Mouse (Mus musculus): ENCODE measurements at regions not wholly inside any gene's neighbourhood (a gene's known extent, or its start where the extent isn't known, plus 50 kb on each side); places are given as distances from the start of the nearest gene placed in this dataset.

DNA sequence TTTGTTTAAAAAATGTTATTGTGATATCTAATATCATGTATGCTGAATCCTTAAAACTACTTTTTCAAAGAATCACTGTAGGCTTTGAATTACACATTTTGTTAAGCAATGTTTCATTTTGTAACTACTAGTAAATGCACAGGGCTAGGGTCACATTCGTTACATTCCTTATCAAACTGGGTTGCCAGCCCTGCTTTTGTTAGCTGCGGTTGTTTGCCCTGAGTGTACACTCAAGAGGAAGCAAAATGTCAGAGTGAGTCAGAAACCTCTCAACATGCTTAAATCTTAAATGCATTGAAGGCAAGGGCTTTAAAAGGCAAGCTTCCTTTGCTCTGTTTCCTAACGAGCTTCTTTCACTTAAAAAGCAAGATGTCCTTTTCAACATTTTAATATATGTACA, 193.6 kb upstream of the Daam1 start:
- Histone ChIP-seq H3K36me3 (ENCODE audit: control insufficient read depth, insufficient read depth) (no peaks in the 10 kb centered on the region), H3K4me3 (replicated peaks; ENCODE audit: low read length) (no peak overlapping the region), H3K9me3 (ENCODE audit: control insufficient read depth, low read length) (no peaks in the 10 kb centered on the region), H3K27me3 (replicated peaks; ENCODE audit: control insufficient read depth, insufficient read depth, low read length) (no peaks in the 10 kb centered on the region), H3K4me2 (ENCODE audit: low read length) (no peak overlapping the region), H3K4me1 (replicated peaks; ENCODE audit: control insufficient read depth, insufficient read depth, low read length) (peaks cover 10% of the 10 kb centered on the region), H3K9ac (replicated peaks; ENCODE audit: low read depth, low read length) (no peak overlapping the region), H3K27ac (ENCODE audit: low read length) (no peak overlapping the region)
- ATAC-seq: no peak
- 37% methylated on average over 3 of the region's 3 CpGs for WGBS

DNA sequence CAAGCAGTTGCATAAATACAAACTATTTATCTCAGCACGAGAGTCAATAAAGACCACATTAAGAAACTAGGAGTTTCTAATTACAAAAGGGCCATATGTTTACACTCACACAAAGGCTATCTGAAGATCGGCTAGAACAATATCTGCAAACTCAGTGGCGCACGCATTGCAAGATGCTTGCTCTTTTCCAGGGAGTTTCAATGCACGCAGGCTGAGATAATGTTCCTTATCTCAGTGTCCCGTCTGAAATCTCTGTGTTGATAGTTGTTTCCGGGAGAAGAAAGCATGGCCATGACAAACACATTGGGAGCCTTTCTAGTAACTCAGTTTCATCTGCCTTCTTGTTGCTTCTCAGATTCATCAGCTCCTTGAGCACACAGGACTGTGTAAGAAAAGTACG, 192.6 kb upstream of the Daam1 start:
- Histone ChIP-seq H3K27me3 (replicated peaks; ENCODE audit: control insufficient read depth, insufficient read depth, low read length) (no peaks in the 10 kb centered on the region), H3K27ac (ENCODE audit: low read length) (no peak overlapping the region), H3K9me3 (ENCODE audit: control insufficient read depth, low read length) (no peaks in the 10 kb centered on the region), H3K9ac (replicated peaks; ENCODE audit: low read depth, low read length) (no peak overlapping the region), H3K4me1 (replicated peaks; ENCODE audit: control insufficient read depth, insufficient read depth, low read length) (peaks cover 12% of the 10 kb centered on the region), H3K4me3 (replicated peaks; ENCODE audit: low read length) (no peak overlapping the region), H3K4me2 (ENCODE audit: low read length) (no peak overlapping the region), H3K36me3 (ENCODE audit: control insufficient read depth, insufficient read depth) (no peaks in the 10 kb centered on the region)
- ATAC-seq: no peak
- 23% methylated on average over 8 of the region's 8 CpGs for WGBS

GRCm38 (mm10) chr12:71640058-71640501, 190.8 kb upstream of the Daam1 start:
- ATAC-seq: no peak
- H3K27me3 ChIP-seq (replicated peaks; ENCODE audit: control insufficient read depth, insufficient read depth, low read length): no peaks in the 10 kb centered on the region
- H3K27ac ChIP-seq (ENCODE audit: low read length): no peak overlapping the region
- no peaks in the 10 kb centered on the region for H3K9me3 ChIP-seq (ENCODE audit: control insufficient read depth, low read length)
- WGBS: 54% methylated on average over 10 of the region's 10 CpGs
- no peaks in the 10 kb centered on the region for H3K36me3 ChIP-seq (ENCODE audit: control insufficient read depth, insufficient read depth)
- no peak overlapping the region for H3K9ac ChIP-seq (replicated peaks; ENCODE audit: low read depth, low read length)
- peaks cover 12% of the 10 kb centered on the region for H3K4me1 ChIP-seq (replicated peaks; ENCODE audit: control insufficient read depth, insufficient read depth, low read length)
- no peak overlapping the region for H3K4me3 ChIP-seq (replicated peaks; ENCODE audit: low read length)
- no peak overlapping the region for H3K4me2 ChIP-seq (ENCODE audit: low read length)

DNA sequence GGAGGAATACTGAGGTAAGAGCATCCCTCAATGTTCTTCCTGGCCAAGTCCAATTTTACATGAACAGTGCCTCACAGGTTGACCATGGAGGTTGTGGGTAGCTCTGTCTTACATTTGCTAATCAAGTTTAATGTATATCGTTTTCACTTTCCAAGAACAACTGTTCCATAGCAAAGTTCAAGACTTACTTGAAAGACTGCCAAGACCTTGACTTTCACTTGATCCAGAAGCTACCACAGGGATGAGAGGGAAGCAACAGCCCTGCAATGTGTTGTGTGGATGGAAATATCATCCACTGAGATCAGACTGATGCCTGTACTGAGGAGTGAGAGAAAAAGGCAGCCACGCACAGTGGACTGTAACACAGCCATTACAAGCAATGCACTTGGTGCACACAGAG, 189.4 kb upstream of the Daam1 start:
- Histone ChIP-seq H3K36me3 (ENCODE audit: control insufficient read depth, insufficient read depth) (no peaks in the 10 kb centered on the region), H3K9me3 (ENCODE audit: control insufficient read depth, low read length) (no peaks in the 10 kb centered on the region), H3K4me2 (ENCODE audit: low read length) (no peak overlapping the region), H3K9ac (replicated peaks; ENCODE audit: low read depth, low read length) (no peak overlapping the region), H3K27ac (ENCODE audit: low read length) (no peak overlapping the region), H3K4me1 (replicated peaks; ENCODE audit: control insufficient read depth, insufficient read depth, low read length) (peaks cover 12% of the 10 kb centered on the region), H3K4me3 (replicated peaks; ENCODE audit: low read length) (no peak overlapping the region), H3K27me3 (replicated peaks; ENCODE audit: control insufficient read depth, insufficient read depth, low read length) (no peaks in the 10 kb centered on the region)
- WGBS: 87% methylated on average over 2 of the region's 2 CpGs
- no peak for ATAC-seq

DNA sequence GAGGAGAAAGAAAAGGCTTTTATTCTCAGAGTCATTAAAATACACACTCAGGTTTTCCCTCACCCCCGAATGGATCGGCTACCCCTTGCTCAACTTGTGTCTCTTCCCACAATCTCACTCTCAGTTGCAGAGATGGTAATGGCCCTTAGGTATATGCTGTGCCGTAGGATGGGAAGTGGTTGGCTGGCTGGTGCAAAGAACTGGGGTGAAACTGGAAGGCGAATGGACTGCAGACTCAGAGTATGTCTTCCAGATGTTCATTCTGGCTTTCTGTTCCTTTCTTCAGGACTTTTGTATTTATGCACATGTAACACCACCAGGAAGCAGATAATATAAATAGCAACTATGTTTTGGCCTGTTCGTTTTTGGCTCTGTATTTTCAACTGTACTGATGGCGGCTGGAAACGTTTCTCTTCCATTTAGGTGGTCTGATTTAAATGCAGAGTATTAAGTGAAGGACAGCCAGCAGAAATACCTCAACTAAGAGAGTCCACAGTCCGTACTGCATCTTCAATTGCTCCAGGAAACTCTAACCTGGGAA, 188.0 kb upstream of the Daam1 start:
- Histone ChIP-seq H3K27me3 (replicated peaks; ENCODE audit: control insufficient read depth, insufficient read depth, low read length) (no peaks in the 10 kb centered on the region), H3K36me3 (ENCODE audit: control insufficient read depth, insufficient read depth) (no peaks in the 10 kb centered on the region), H3K27ac (ENCODE audit: low read length) (no peak overlapping the region), H3K9me3 (ENCODE audit: control insufficient read depth, low read length) (no peaks in the 10 kb centered on the region), H3K9ac (replicated peaks; ENCODE audit: low read depth, low read length) (no peak overlapping the region), H3K4me3 (replicated peaks; ENCODE audit: low read length) (no peak overlapping the region), H3K4me2 (ENCODE audit: low read length) (no peak overlapping the region), H3K4me1 (replicated peaks; ENCODE audit: control insufficient read depth, insufficient read depth, low read length) (peaks cover 12% of the 10 kb centered on the region)
- ATAC-seq: no peak
- 83% methylated on average over 8 of the region's 8 CpGs for WGBS

- Histone ChIP-seq H3K27me3 (replicated peaks; ENCODE audit: control insufficient read depth, insufficient read depth, low read length) (no peaks in the 10 kb centered on the region), H3K4me1 (replicated peaks; ENCODE audit: control insufficient read depth, insufficient read depth, low read length) (no peaks in the 10 kb centered on the region), H3K9me3 (ENCODE audit: control insufficient read depth, low read length) (no peaks in the 10 kb centered on the region), H3K36me3 (ENCODE audit: control insufficient read depth, insufficient read depth) (no peaks in the 10 kb centered on the region), H3K4me3 (replicated peaks; ENCODE audit: low read length) (no peak overlapping the region), H3K4me2 (ENCODE audit: low read length) (no peak overlapping the region), H3K9ac (replicated peaks; ENCODE audit: low read depth, low read length) (no peak overlapping the region), H3K27ac (ENCODE audit: low read length) (no peak overlapping the region)
- WGBS: 76% methylated on average over 2 of the region's 2 CpGs
- no peak for ATAC-seq
Measured at GRCm38 (mm10) chr12:71651251-71651650, 179.6 kb upstream of the Daam1 start.

DNA sequence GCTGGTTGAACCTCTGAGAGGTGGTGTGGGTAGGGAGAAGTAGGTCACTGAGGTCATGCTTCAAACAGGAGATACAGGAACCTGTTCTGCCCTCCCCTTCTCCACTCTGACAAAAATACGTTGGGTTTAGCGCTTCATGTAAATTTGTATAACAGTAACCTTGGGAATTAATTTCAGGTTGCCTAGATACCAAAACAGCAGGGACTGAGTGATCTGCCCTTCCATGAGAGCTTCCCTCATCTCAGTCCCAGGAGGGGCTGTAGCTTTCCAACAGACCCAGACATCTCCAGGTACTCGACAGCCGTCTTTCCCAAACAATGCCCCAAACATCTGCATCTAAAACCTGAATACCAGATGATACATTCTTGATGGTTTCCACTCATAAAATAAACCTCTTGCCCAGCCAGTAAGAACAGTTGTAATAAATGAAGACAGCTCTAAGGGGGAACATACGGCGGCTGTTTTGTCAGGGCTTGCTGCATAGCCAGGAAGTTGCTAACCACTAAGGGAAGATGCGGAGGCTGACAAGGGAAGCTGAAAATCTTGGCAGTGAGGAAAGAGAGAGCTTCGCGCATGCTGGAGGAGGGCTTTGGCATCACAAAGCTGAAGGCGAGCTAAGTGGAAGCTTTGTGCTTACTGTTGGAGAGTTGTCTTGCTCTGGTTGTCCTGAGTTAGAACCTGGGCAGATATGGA, 137.4 kb upstream of the Daam1 start:
- H3K4me1 ChIP-seq (replicated peaks; ENCODE audit: control insufficient read depth, insufficient read depth, low read length): peaks cover 2% of the 10 kb centered on the region; the same call in 1 of the 2 replicates
- H3K27me3 ChIP-seq (replicated peaks; ENCODE audit: control insufficient read depth, insufficient read depth, low read length): no peaks in the 10 kb centered on the region
- H3K4me2 ChIP-seq (ENCODE audit: low read length): no peak overlapping the region
- H3K9me3 ChIP-seq (ENCODE audit: control insufficient read depth, low read length): no peaks in the 10 kb centered on the region
- no peaks in the 10 kb centered on the region for H3K36me3 ChIP-seq (ENCODE audit: control insufficient read depth, insufficient read depth)
- H3K27ac ChIP-seq (ENCODE audit: low read length): peak overlapping the region; percentile 55
- H3K4me3 ChIP-seq (replicated peaks; ENCODE audit: low read length): no peak overlapping the region
- H3K9ac ChIP-seq (replicated peaks; ENCODE audit: low read depth, low read length): no peak overlapping the region
- 71% methylated on average over 10 of the region's 10 CpGs for WGBS
- no peak for ATAC-seq

- no peak overlapping the region for H3K9ac ChIP-seq (replicated peaks; ENCODE audit: low read depth, low read length)
- no peaks in the 10 kb centered on the region for H3K36me3 ChIP-seq (ENCODE audit: control insufficient read depth, insufficient read depth)
- H3K9me3 ChIP-seq (ENCODE audit: control insufficient read depth, low read length): no peaks in the 10 kb centered on the region
- 83% methylated on average over 2 of the region's 2 CpGs for WGBS
- no peaks in the 10 kb centered on the region for H3K4me1 ChIP-seq (replicated peaks; ENCODE audit: control insufficient read depth, insufficient read depth, low read length)
- H3K4me3 ChIP-seq (replicated peaks; ENCODE audit: low read length): no peak overlapping the region
- H3K27me3 ChIP-seq (replicated peaks; ENCODE audit: control insufficient read depth, insufficient read depth, low read length): no peaks in the 10 kb centered on the region
- H3K4me2 ChIP-seq (ENCODE audit: low read length): no peak overlapping the region
- no peak for ATAC-seq
- no peak overlapping the region for H3K27ac ChIP-seq (ENCODE audit: low read length)
Measured at GRCm38 (mm10) chr12:71701753-71702152, 129.1 kb upstream of the Daam1 start.

DNA sequence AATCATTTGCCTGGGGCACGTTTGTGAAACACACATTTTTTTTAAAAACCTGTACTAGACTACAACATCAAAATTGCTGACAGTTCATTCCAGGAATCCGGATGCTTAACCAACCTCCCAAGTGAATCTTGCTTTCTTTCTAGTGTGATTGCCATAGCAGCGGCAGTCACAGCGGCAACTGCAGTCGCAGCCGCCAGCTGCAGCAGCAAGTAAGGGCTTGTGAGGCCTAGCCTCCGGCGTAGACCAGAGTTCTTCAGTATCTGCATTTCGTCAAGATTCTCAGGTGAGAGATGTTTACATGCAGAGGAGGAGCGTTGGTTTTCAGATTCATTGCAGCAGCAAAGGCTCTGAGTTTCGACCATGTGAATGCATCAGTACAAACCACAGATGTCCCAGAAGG, 128.7 kb upstream of the Daam1 start:
- Histone ChIP-seq H3K4me1 (replicated peaks; ENCODE audit: control insufficient read depth, insufficient read depth, low read length) (no peaks in the 10 kb centered on the region), H3K4me3 (replicated peaks; ENCODE audit: low read length) (no peak overlapping the region), H3K9me3 (ENCODE audit: control insufficient read depth, low read length) (no peaks in the 10 kb centered on the region), H3K27me3 (replicated peaks; ENCODE audit: control insufficient read depth, insufficient read depth, low read length) (no peaks in the 10 kb centered on the region), H3K4me2 (ENCODE audit: low read length) (no peak overlapping the region), H3K36me3 (ENCODE audit: control insufficient read depth, insufficient read depth) (no peaks in the 10 kb centered on the region), H3K27ac (ENCODE audit: low read length) (no peak overlapping the region), H3K9ac (replicated peaks; ENCODE audit: low read depth, low read length) (no peak overlapping the region)
- ATAC-seq: no peak
- 80% methylated on average over 11 of the region's 11 CpGs for WGBS

Data from forebrain, embryonic 16.5 days (tissue).